Mouse (Mus musculus) heart, adult 8-10 months (tissue): ENCODE data around the gene Prm2. TPM values are rescaled to one million over a fixed set of nuclear protein-coding genes. Genes with fewer than 3 reads are reported as not detected.
A peak's percentile ranks its signal among the peaks of the same experiment; 100 is the strongest.

ENCODE experiments used
- DNase-seq: peaks from one replicate; pipeline ENCODE4 v3.0.0; 2022; ENCODE audit warnings: low spot score
- total RNA-seq, 4 experiments: library from RNA; stranded (reverse); gene quantifications; 2 replicates each; pipeline ENCODE4 v1.2.4; 2022

Gene Prm2
- total RNA-seq, result not detected

DNA sequence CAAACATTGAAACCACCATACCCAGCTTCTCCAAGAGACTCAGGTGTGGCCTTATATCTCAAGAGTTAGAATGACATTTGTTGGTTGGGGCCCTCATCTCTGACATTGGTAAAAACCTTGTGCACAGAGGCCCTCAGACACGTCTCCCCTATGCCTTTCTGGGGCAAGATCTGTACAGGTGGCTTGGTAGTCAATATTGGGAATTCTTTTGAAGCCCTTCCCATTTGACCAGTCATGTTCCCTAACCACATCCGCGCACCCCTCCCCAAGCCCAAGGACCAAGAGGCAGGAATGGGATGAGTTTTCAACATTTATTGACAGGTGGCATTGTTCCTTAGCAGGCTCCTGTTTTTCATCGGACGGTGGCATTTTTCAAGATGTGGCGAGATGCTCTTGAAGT, at the start of gene Prm2:
TSS of gene Prm2 (minus strand) at position 101 of the 400 bp plus-strand sequence.
- DNase-seq, result no peak

DNA sequence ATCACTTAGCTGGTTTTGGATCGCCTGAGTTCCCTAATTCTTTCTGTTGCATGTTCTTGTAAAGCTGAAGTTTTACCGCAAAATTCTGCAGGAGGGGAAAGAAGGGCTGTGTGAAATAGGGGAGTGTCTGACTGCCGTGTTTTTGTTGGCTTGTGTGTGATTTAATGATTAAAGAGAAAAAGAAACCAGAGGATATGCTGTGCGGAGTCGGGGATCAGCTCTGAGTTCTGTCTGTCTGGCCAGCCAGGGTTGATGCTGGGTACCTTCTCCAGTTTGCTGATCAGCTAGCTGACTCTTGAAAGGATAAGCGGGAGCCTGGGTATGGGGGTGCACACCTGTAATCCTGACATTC, 48.4 kb upstream of the Prm2 start:
- DNase-seq, result no peak

DNA sequence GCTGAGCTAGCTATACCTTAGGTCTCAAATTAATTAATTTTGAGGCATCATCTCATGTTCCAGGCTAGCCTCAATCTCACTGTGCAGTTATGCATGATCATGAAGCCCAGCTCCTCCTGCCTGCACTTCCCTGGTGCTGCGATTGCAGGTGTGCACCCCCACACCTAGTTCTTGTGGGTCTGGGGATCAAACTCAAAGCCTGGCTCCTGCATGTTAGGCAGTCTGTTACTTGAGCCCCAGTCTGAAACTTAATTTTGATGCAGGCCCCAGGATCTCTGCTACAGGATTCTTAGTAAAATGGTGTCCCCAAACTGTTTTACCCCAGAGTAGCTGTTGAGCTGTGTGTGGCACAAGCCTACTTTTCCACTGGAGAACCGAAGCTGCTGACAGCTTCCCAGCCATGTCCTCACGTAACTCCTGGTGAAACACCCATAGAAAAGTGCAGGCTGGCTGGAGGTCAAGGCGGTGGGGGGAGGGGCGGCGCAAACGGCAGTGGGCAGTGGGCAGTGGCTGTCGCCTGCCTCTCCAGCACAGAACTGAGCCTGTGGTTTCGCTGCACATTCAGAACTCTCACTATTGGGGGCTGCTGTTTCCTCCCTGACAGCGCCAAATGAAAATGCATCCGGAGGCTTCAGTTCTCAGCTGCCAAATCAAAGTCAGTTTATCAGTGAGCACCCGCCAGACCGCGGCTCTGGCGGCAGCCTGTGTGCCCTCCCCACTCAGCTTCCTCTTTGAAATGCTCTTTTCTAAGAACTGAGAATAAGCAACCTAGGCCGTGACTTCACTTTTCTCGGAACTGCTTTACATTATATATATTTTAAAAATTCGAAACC, 47.8 kb upstream of the Prm2 start:
- no peak for DNase-seq

DNA sequence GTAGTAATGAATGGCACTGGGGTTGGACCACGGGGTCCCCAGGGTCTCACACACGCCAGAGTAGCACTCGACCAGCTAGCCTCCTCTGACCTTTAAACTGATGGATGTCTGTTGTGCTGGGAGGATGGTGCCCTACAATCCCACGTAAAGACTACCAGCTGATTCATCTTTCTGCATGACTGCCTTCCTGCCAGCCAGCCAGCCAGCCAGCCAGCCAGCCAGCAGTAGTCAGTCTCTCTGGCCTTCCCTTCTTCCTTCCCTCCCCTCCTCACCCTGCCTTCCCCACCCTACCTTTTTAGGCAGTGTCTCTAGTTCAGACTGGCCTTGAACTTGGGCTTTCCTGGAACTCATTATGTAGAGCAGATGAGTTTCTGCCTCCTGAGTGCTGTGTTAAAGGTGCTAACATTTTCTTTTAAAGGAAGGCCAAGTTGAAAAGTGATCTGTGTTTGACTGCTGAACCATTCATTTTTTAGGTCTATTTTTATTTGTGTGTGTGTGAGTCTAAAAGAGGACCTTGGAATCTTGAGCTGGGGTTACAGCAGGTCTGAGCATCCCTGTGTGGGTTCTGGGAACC, 46.4 kb upstream of the Prm2 start:
- DNase-seq, result no peak

DNA sequence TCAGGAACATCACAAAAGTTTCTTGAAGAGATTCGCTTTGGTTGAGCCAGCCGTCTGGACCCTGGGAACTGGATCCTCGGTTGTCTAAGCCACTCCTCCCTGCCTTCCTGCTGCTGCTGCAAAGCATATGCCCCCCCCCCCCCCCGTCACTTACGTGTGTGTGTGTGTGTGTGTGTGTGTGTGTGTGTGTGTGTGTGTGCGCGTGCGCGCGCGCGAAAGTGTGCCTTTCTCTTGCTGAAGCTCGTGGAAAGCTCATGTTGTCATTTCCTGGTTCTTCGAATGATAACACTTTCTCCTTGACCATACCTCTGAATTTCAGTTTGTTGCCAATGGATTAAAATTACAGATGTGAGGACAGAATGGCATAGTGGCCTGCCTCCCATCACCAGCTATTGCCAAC, 44.1 kb upstream of the Prm2 start:
- DNase-seq, result no peak

DNA sequence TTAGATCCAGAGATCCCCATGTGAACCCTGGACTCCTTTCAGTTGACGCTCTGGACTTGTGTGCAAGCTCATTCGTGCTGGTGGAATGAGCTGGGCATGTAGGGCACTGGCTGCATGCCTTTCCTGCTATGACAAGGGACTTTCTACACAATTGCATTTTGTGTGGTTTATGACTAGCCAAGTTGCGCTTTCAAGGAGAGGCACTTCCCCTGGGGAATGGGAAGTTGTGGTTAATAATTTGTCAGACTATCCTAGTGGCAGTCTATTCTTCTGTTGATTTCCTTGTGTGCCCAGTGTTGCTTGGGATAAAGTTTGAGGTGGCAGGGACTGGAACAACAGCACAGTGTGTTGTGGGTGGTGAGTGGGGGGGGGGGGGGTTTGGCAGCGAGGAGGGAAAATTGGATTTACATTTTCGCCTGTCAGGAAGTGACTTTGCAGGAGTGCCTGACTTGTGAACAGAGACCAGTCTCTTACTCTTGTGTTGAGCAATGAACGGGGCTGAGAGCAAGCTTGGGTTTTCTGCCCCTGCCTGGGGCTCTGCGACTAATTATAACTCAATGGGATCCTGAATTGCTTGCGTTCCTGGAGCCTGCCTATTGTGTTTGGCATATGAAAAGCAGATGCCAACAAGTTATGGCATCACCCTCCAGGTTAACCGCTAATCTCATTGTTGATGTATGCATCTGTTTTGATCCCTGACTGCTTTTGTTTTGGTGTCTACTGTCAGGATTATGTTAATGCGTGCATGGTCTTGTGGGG, 42.7 kb upstream of the Prm2 start:
- no peak for DNase-seq

DNA sequence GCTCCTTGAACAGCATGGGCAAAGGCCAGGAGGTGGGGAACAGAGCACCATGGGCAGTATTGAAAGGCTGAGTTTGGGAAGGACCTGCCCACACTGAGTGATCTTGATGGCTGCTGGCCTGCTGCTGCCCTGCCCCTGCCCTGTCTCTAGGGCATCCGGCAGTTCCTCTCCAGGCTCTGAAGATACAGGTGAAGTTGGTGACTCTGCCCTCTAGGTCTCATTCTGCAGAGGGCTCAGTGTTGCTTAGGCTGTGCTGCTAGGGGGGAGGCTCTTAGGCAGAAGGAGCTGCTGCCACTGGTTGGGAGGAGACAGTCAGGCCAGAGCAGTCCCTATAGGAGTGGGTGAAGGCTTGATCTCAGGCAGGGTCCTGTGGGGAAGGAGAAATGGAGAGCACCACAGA, 42.0 kb upstream of the Prm2 start:
- no peak for DNase-seq

DNA sequence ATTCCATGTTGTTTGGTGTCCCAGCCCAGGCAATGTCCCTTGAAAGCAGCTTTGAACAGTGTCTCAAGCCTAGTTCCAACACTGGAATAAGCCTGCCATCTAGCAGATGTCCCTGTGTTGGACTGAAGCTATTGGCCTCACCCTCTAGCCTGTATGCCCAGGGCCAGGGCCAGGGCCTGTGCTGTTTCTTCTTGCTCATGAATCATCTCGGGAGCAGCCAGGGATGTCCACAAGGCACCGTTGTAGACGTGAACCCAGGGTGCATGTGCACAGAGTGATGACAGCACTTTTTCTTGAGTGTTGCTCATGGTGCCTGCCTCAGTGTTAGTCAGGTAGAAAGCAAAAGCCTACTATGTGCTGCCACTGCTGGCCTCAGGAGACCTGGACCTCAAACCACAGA, 41.3 kb upstream of the Prm2 start:
- DNase-seq, result no peak

DNA sequence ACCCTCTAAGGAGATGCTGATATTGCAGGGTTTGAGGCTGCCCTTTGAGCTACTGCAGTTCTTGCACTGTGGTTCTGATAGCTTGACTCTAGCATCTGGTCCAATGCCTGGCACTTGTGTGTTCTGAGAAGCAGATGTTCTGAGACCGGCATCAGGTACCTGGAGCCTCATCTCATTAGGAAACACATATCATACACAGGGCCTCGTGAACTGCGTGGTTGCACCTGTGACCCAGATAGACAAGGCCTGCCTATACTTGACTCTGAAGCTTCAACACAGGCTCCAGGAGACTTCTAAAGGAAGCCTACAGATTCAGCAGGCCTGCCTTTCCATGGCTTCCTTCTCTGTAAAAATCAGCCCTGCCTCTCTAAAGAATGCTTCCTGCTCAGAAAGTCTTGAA, 40.5 kb upstream of the Prm2 start:
- DNase-seq, result no peak

DNA sequence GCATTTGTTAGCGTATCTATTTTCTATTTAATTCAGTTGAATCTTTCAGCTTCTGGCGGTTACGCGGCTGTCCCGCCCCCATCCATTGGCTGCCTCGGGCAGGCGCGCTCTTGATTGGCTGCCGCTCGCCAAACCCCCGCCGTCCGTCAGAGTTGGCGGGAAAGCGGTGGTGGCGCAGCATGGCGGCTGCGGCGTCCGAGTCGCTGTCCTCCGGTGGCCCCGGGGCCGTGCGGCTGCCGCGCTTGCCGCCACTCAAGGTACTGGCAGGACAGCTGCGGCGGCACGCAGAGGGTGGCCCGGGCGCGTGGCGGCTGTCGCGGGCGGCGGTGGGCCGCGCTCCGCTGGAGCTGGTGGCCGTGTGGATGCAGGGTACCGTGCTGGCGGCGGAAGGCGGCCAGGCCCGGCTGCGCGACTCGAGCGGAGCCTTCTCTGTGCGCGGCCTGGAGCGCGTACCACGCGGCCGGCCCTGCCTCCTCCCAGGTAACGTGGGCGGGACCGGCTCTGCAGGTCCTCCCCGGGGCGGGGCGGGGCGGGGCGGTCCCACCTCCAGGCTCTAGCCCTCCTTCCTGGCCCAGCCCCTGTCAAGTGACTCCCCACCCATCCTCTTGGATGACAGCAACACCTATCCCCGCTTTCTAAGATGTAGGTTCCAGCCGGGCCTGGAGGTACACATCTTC, 39.1 kb upstream of the Prm2 start, which contains the start of gene Rmi2:
TSS of gene Rmi2 (plus strand) at position 149 of the 677 bp plus-strand sequence.
- DNase-seq, result peak; percentile 79

DNA sequence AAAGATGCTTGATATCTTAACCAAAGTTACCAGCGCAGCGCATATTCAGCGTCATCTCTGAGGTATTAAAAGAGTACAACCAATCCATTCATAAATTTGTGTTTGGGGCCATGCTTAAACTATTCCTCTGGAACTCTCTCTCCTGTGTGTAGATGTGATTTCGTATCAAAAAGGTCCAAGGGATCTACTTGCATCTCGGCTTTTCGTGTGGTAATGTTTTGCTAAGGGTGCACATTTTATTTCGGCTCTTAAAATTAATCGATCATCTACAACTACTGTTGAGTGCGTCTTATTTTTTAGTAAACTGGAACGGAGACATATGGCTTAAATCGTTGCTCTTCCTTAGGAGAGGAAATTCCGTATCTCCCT, 38.6 kb upstream of the Prm2 start:
- DNase-seq, result no peak

DNA sequence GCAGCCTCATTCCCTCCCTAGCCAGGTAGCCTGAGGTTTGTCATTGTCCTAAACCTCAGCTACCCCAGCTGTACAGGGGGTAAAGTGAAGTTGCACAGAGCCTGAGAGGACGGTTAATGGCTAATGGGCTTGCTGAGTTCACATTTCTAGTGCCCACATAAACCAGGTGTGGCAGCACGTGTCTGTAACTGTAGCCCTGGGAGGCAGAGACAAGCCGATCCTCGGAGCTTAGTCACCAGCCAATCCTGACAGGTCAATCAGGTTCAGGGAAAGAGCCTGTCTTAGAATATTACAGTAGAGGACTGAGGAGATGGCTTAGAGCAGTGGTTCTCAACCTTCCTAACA, 32.5 kb upstream of the Prm2 start:
- no peak for DNase-seq

DNA sequence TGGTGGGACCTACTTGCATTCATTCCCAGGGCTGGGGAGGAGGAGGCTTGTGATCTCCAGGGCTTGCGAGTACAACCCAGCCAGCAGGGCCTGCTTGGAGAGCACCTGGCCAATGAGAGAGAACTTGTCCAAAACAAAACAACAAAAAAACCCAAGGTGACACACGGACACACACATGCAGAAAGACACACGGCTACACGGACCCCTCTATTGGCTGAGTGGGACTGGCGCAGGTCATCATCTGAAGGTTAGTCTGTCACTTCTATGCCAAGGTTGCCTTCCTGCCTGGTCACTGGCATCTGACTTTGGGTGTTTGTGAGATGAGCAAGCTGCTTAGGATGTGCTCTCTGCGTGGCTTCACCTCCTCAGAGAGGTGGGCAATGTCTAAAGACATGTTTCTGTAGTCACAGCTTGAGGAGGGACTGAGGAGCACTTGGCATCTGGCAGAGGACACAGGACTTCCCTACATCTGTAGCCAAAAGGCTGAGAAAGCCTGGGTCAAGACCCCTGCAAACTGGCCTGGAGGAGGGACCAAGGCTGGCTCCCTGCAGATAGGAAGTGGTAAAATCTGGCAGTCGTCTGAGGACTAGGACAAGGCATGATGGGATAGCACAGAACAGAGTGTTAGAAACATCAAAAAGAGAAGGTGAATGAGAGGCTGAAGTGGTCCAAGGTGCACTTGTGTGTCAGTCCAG, 32.0 kb upstream of the Prm2 start:
- no peak for DNase-seq

DNA sequence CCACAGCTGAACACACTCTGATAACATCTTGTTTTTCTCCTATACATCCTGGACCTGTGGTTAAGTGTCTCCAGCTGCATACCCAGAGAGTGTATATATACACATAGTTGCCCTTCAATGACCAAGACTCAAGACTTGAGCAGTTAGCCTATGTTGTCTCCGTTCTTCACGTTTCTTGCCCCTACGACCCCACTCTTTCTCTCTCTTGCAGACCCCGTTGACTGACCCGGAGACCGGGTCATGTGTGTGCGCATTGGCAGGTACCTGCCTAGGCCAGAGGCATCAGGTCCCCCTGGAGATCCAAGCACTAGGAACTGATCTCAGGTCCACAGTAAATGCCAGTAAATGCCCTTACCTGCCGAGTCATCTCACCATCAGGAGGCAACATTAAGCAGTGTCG, 31.3 kb upstream of the Prm2 start:
- DNase-seq, result no peak

DNA sequence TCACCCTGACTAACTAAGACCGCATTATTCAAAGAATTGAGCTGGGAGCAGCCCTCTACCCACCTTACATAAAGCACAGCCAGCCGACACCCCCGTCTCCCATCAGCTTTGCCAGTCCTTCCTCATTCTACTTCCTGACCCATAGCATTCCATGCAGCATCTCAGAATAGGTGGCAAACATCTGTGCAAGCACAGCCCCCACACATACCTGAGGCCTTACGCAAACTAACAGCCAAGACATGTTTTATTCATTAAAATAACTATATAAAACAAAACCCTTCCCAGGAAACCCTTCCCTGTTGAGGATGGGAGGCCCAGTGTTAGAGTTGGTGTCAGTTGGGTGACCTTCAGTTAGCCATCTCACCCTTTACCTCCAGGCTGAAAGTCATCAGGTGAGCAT, 29.9 kb upstream of the Prm2 start:
- DNase-seq, result no peak

DNA sequence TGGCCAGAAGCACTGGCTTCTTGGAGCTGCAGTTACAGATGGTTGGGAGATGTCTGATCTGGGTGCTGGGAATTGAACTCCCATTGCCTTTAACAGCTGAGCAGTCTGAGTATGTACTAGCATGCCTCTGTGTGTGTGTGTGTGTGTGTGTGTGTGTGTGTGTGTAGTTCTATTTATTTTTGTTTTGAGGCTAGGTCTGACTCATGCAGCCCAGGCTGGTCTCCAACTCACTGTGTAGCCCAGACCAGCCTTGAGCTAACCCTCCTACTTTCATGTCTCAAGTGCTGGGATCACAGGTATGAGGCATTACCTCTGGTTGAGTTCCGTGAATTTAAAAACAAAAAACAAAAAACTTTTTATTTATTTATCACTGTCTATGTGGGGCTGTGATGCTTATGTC, 28.6 kb upstream of the Prm2 start:
- DNase-seq, result no peak

DNA sequence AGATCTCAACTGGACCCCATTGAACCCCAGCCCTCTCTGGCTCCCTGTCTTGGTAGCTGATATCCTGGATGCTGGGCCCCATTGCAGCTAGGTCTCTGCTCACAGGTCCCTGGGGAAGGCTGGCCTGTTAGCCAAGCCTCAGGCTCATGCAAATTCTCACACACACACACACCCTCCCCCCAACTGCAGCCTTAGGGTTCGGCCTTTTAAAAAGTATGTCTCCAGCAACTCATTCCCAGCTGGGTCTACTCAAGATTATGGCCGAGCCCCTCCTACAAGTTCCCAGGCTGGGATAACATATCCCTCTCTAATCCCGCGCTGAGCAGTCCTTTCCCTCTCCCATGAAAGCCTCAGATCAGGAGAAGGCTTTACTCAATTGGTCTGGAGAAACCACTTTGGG, 25.5 kb upstream of the Prm2 start:
- peak; percentile 14 for DNase-seq

DNA sequence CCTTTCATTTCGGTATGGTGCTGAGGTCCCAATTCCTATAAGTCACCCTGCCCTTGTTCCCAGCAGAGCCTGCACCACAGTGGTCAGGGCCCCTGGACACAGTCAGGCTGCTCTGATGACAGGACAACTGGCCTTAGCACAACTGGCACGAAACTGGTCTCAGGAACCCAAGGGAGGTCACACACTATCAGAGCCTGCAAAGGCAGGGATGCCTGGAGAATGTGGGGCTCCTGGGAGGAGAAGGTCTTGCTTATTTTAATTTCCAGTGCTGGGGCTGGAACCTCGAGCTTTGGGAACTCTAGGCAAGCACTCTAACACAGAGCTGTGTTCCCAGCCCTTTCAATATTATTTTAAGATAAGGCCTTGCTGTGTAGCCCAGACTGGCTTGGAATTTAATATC, 24.0 kb upstream of the Prm2 start:
- no peak for DNase-seq

DNA sequence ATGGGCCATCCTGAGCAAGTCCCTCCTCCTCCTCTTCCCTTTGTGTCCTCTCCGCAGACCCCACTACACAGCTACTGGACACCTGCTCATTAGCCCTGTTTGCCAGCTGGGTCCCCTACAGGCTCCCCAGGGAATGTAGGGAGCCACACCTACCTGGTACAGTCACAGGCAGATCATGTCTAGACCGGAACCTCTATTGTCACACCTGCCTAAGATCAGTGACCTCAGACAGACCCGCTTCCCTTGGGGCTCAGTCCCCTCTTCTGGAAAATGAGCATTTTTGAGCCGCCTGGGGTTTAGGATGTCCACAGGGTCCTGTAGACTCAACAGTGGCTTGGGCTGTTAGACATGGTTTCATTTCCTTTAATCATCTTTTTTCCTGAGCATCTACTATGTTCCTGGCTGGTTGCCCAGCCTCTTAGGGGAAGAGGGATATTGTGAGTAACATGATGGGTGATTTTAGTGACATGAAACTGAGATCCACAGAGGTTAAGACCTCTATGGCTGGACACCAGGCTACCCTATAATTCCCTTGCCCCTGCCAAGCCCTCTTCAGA, 22.7 kb upstream of the Prm2 start:
- no peak for DNase-seq

DNA sequence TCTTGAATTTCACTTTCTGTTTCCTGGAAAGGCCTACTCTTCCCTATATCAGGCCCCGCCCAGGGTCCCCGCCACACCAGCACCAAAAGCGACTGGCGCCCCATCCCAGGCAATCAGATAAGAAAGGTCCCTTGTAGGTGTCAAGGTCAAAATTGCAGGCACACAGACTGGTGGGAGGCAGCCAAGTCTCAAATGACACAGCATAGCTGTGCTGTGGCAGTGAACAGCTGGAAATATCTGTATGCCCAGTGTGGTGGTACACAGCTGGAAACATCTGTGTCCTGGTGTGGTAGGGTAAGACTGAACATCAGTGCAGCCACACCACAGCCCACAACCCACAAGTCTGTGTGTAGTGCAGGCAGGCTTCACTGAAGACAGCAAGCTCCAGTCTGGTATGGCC, 18.9 kb upstream of the Prm2 start:
- DNase-seq, result no peak

DNA sequence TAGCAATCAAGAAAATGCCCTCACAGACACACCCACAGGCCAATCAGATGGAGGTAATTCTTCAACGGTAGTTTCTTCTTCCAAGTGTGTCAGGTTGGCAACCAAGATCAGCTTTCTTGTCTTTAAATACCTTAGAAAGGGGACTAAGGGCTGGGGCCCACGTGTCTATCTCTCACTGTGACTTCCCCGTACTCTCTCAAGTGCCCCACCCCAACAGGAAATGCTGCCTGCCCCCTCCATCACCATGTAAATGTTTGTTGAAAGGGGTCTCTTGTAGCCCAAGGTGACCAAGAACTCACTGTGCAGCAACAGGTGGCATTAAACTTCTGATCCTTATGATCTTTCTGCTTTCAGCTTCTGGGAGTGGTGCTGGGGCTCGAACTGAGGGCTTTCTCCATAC, 17.8 kb upstream of the Prm2 start:
- no peak for DNase-seq
